ENCODE assay signal across 11 mouse cellular contexts in genomic region chr14:14895363-14895762, GRCm38 (mm10).
"Had no signal": no experiment of that assay in that cellular context is flagged by ENCODE, and none has a peak within 500 bp of the region (broad histone marks: within the 10 kb centered on the region; RNA-seq: fewer than 3 reads in every experiment).

No protein-coding gene starts in this region.

- DNase-seq: retina, postnatal 1 day; right cerebral cortex, adult 18-20 months; right cerebral cortex, postnatal 14 days; right cerebral cortex, postnatal 25 days; right cerebral cortex, postnatal 4 days; thymus, adult 18-20 months; thymus, adult 2 months; thymus, postnatal 14 days; thymus, postnatal 25 days; thymus, postnatal 36 days; thymus, postnatal 4 days had no signal
